In the genomic region with DNA sequence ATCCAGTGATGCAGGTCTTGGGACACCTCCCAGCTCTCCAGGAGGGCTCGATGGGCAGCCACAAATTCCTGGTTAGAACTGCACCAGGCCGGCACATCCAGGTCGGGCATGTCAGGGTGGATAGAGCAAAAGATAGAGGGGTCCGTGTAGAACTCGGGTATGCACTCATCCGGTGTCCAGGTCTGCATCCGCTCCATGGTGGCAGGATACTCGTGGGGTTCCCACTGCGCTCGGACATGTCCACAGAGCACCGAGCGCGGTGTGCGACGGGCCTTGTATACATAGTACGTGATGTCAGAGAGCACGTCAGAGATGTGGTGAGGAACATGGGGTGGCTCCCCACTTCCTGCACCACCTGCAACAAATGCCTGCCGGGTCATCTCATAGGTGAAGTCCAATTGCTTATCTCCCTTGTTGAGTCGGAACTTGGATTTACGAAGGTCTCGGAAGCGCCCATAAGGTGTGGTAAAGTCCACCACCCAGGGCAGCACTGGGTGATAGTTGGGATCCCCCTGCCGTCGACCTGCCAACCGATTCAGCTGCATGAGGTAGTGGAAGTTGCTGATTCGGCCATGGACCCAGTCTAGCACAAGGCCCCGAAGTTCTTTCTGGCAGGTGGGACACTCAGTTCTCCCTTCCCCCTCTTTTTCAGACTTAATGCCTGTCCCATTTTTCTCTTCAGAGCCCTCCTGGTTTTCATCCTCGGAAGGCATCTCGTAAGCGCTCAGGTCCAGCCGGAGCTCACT, we compare ENCODE assay signal across 12 mouse cellular contexts. TPM values are rescaled to one million over a fixed set of nuclear protein-coding genes. Genes with fewer than 3 reads are reported as not detected.
A peak's percentile ranks its signal among the peaks of the same experiment; 100 is the strongest.
DNase-seq lines count a peak whose midpoint lies in the region; ATAC-seq lines count a peak whose summit lies in the region.
"Had no signal": no experiment of that assay in that cellular context is flagged by ENCODE, and none has a peak within 500 bp of the region (broad histone marks: within the 10 kb centered on the region; RNA-seq: fewer than 3 reads in every experiment).

No protein-coding gene starts in this region.

- no peak for ATAC-seq in midbrain, embryonic 11.5 days (ENCODE audit: low FRiP score)
- ATAC-seq in limb, embryonic 15.5 days (ENCODE audit: insufficient number of reproducible peaks, low FRiP score, low TSS enrichment, low read depth): no peak
- ATAC-seq in neural tube, embryonic 15.5 days (ENCODE audit: low FRiP score): no peak
- ATAC-seq: activated CD4-positive, CD25-positive, alpha-beta regulatory T cell, adult 4 months had no signal

- H3K9ac ChIP-seq in midbrain, embryonic 11.5 days (ENCODE audit: low read length): no peak overlapping the region
- H3K9ac ChIP-seq in limb, embryonic 15.5 days: peak overlapping the region; percentile 56; the same call in 1 of the 2 replicates
- H3K9ac ChIP-seq in neural tube, embryonic 15.5 days (replicated peaks): no peak overlapping the region

- no peaks in the 10 kb centered on the region for H3K9me3 ChIP-seq in heart, embryonic 10.5 days
- H3K9me3 ChIP-seq in midbrain, embryonic 10.5 days (replicated peaks): no peaks in the 10 kb centered on the region
- H3K9me3 ChIP-seq in midbrain, embryonic 11.5 days (ENCODE audit: control insufficient read depth, low read length): no peaks in the 10 kb centered on the region
- no peaks in the 10 kb centered on the region for H3K9me3 ChIP-seq in limb, embryonic 15.5 days
- no peaks in the 10 kb centered on the region for H3K9me3 ChIP-seq in neural tube, embryonic 15.5 days (replicated peaks)

- H3K4me1 ChIP-seq in heart, embryonic 10.5 days: peaks cover 45% of the 10 kb centered on the region
- peaks cover 34% of the 10 kb centered on the region for H3K4me1 ChIP-seq in midbrain, embryonic 10.5 days
- H3K4me1 ChIP-seq in midbrain, embryonic 11.5 days (ENCODE audit: control insufficient read depth, insufficient read depth, low read length): peaks cover 9% of the 10 kb centered on the region
- H3K4me1 ChIP-seq in limb, embryonic 15.5 days: peaks cover 35% of the 10 kb centered on the region
- H3K4me1 ChIP-seq in neural tube, embryonic 15.5 days: peaks cover 50% of the 10 kb centered on the region

- H3K36me3 ChIP-seq in heart, embryonic 10.5 days: peaks cover 31% of the 10 kb centered on the region
- H3K36me3 ChIP-seq in midbrain, embryonic 10.5 days: peaks cover 24% of the 10 kb centered on the region
- no peaks in the 10 kb centered on the region for H3K36me3 ChIP-seq in midbrain, embryonic 11.5 days (ENCODE audit: control insufficient read depth, insufficient read depth, low read length)
- H3K36me3 ChIP-seq in limb, embryonic 15.5 days: peaks cover 31% of the 10 kb centered on the region
- H3K36me3 ChIP-seq in neural tube, embryonic 15.5 days: peaks cover 23% of the 10 kb centered on the region

- no peaks in the 10 kb centered on the region for H3K27me3 ChIP-seq in heart, embryonic 10.5 days (ENCODE audit: insufficient read depth, poor library complexity, severe bottlenecking)
- H3K27me3 ChIP-seq in midbrain, embryonic 10.5 days (ENCODE audit: low read depth, poor library complexity, severe bottlenecking): peaks cover 8% of the 10 kb centered on the region
- H3K27me3 ChIP-seq in midbrain, embryonic 11.5 days (ENCODE audit: control insufficient read depth, insufficient read depth, low read length): no peaks in the 10 kb centered on the region
- H3K27me3 ChIP-seq in limb, embryonic 15.5 days: no peaks in the 10 kb centered on the region
- no peaks in the 10 kb centered on the region for H3K27me3 ChIP-seq in neural tube, embryonic 15.5 days (replicated peaks)

- peak; percentile 73 for DNase-seq in heart, embryonic 10.5 days (ENCODE audit: low spot score)
- DNase-seq in heart, postnatal 36 days: no peak
- no peak for DNase-seq in midbrain, embryonic 10.5 days (ENCODE audit: low spot score)
- DNase-seq in midbrain, embryonic 11.5 days (ENCODE audit: low spot score, missing footprints): no peak
- no peak for DNase-seq in c-Kit-positive CD71-positive TER-119-positive erythroid progenitor cells, embryonic 14.5 days (ENCODE audit: low spot score)
- DNase-seq in adrenal gland, adult (ENCODE audit: inconsistent age in 2 of 2, low spot score in 1 of 2): no peak
- DNase-seq: cerebellum, postnatal 10 days; thymus, postnatal 25 days had no signal

- no peak overlapping the region for H3K4me3 ChIP-seq in heart, embryonic 10.5 days
- peak overlapping the region; percentile 72; the same call in 1 of the 2 replicates for H3K4me3 ChIP-seq in midbrain, embryonic 10.5 days
- no peak overlapping the region for H3K4me3 ChIP-seq in midbrain, embryonic 11.5 days (ENCODE audit: low read depth, low read length)
- H3K4me3 ChIP-seq in limb, embryonic 15.5 days: peak overlapping the region; percentile 72
- no peak overlapping the region; the same call in 1 of the 2 replicates for H3K4me3 ChIP-seq in neural tube, embryonic 15.5 days (replicated peaks)

- H3K4me2 ChIP-seq in midbrain, embryonic 11.5 days: no peak overlapping the region
- peak overlapping the region; percentile 100 for H3K4me2 ChIP-seq in limb, embryonic 15.5 days
- peak overlapping the region; percentile 97 for H3K4me2 ChIP-seq in neural tube, embryonic 15.5 days

- H3K27ac ChIP-seq in heart, embryonic 10.5 days: no peak overlapping the region
- H3K27ac ChIP-seq in midbrain, embryonic 10.5 days (replicated peaks): no peak overlapping the region
- no peak overlapping the region for H3K27ac ChIP-seq in midbrain, embryonic 11.5 days (ENCODE audit: low read depth, low read length)
- H3K27ac ChIP-seq in limb, embryonic 15.5 days: no peak overlapping the region
- no peak overlapping the region for H3K27ac ChIP-seq in neural tube, embryonic 15.5 days (replicated peaks)

- intact Hi-C loops in heart, postnatal 36 days (cut with DNase I): loop anchor here (5.0 kb wide), 2 partner anchors 119 to 276 kb away; partner anchors contain the start of gene Ovca2

- WGBS in heart, embryonic 10.5 days: 90% methylated on average over 31 of the region's 31 CpGs
- 93% methylated on average over 31 of the region's 31 CpGs for WGBS in midbrain, embryonic 10.5 days
- 94% methylated on average over 31 of the region's 31 CpGs for WGBS in midbrain, embryonic 11.5 days
- 92% methylated on average over 31 of the region's 31 CpGs for WGBS in limb, embryonic 15.5 days
- WGBS in neural tube, embryonic 15.5 days: 93% methylated on average over 31 of the region's 31 CpGs

RNA-seq across cellular contexts. Expression of gene Wdr81, which starts 1.5 kb away (rescaled TPM):
- polyA plus RNA-seq in heart, embryonic 10.5 days (2016; fragmentation: Nextera tagmentation; extraction: Ambion mirVana): 6.9 and 7.6 TPM in 2 replicates
- total RNA-seq in heart, postnatal 36 days (2021): 10 to 100 TPM in 1 of 2 experiments, 1 to 10 TPM in 1; 8.7 to 10.4 TPM
- 5.7 and 7.5 TPM in 2 replicates for polyA plus RNA-seq in midbrain, embryonic 10.5 days (2016; fragmentation: Nextera tagmentation; extraction: Ambion mirVana)
- 2.8 and 3.9 TPM in 2 replicates for polyA plus RNA-seq in midbrain, embryonic 11.5 days (2014; fragmentation: Nextera tagmentation; extraction: Ambion mirVana)
- polyA plus RNA-seq in limb, embryonic 15.5 days (2015; fragmentation: Nextera tagmentation; extraction: Ambion mirVana): 5.8 and 6.5 TPM in 2 replicates
- polyA plus RNA-seq in neural tube, embryonic 15.5 days (2015; fragmentation: Nextera tagmentation; extraction: Ambion mirVana): 6.3 and 6.6 TPM in 2 replicates

RNA-seq across cellular contexts. Expression of gene Tlcd2, which starts 8.5 kb away (rescaled TPM):
- polyA plus RNA-seq in heart, embryonic 10.5 days (2016; fragmentation: Nextera tagmentation; extraction: Ambion mirVana): 12.8 and 21.3 TPM in 2 replicates
- total RNA-seq in heart, postnatal 36 days (2021): 1 to 10 TPM; 5.4 to 7.1 TPM
- 10.2 and 10.6 TPM in 2 replicates for polyA plus RNA-seq in midbrain, embryonic 10.5 days (2016; fragmentation: Nextera tagmentation; extraction: Ambion mirVana)
- 7.6 and 8.9 TPM in 2 replicates for polyA plus RNA-seq in midbrain, embryonic 11.5 days (2014; fragmentation: Nextera tagmentation; extraction: Ambion mirVana)
- polyA plus RNA-seq in limb, embryonic 15.5 days (2015; fragmentation: Nextera tagmentation; extraction: Ambion mirVana): 28.2 and 30.8 TPM in 2 replicates
- 2.4 and 8.5 TPM in 2 replicates for polyA plus RNA-seq in neural tube, embryonic 15.5 days (2015; fragmentation: Nextera tagmentation; extraction: Ambion mirVana)

RNA-seq across cellular contexts. Expression of gene Serpinf2, which starts 13.6 kb away (rescaled TPM):
- 3.6 and 98.2 TPM in 2 replicates for polyA plus RNA-seq in heart, embryonic 10.5 days (2016; fragmentation: Nextera tagmentation; extraction: Ambion mirVana)
- total RNA-seq in heart, postnatal 36 days (2021): not detected
- not detected in 2 replicates for polyA plus RNA-seq in midbrain, embryonic 10.5 days (2016; fragmentation: Nextera tagmentation; extraction: Ambion mirVana)
- polyA plus RNA-seq in midbrain, embryonic 11.5 days (2014; fragmentation: Nextera tagmentation; extraction: Ambion mirVana): not detected in 2 replicates
- 0.12 and 1.6 TPM in 2 replicates for polyA plus RNA-seq in limb, embryonic 15.5 days (2015; fragmentation: Nextera tagmentation; extraction: Ambion mirVana)
- 0.33 and 1.6 TPM in 2 replicates for polyA plus RNA-seq in neural tube, embryonic 15.5 days (2015; fragmentation: Nextera tagmentation; extraction: Ambion mirVana)
- total RNA-seq: megakaryocyte-erythroid progenitor cell, adult 5-6 weeks had no signal
- polyA plus RNA-seq: activated CD4-positive, CD25-positive, alpha-beta regulatory T cell, adult 4 months had no signal

RNA-seq across cellular contexts. Expression of gene Serpinf1, which starts 30.5 kb away (rescaled TPM):
- 53.6 and 168 TPM in 2 replicates for polyA plus RNA-seq in heart, embryonic 10.5 days (2016; fragmentation: Nextera tagmentation; extraction: Ambion mirVana)
- total RNA-seq in heart, postnatal 36 days (2021): 10 to 100 TPM; 25.4 to 26.1 TPM
- 69.6 and 70.2 TPM in 2 replicates for polyA plus RNA-seq in midbrain, embryonic 10.5 days (2016; fragmentation: Nextera tagmentation; extraction: Ambion mirVana)
- 56.2 and 58.2 TPM in 2 replicates for polyA plus RNA-seq in midbrain, embryonic 11.5 days (2014; fragmentation: Nextera tagmentation; extraction: Ambion mirVana)
- 296 and 333 TPM in 2 replicates for polyA plus RNA-seq in limb, embryonic 15.5 days (2015; fragmentation: Nextera tagmentation; extraction: Ambion mirVana)
- 63.4 and 69.1 TPM in 2 replicates for polyA plus RNA-seq in neural tube, embryonic 15.5 days (2015; fragmentation: Nextera tagmentation; extraction: Ambion mirVana)

RNA-seq across cellular contexts. Expression of gene Prpf8, which starts 33.6 kb away (rescaled TPM):
- polyA plus RNA-seq in heart, embryonic 10.5 days (2016; fragmentation: Nextera tagmentation; extraction: Ambion mirVana): 49.2 and 53.7 TPM in 2 replicates
- 10 to 100 TPM; 82.9 to 92.8 TPM for total RNA-seq in heart, postnatal 36 days (2021)
- polyA plus RNA-seq in midbrain, embryonic 10.5 days (2016; fragmentation: Nextera tagmentation; extraction: Ambion mirVana): 67.3 and 72.2 TPM in 2 replicates
- 94.9 and 100.0 TPM in 2 replicates for polyA plus RNA-seq in midbrain, embryonic 11.5 days (2014; fragmentation: Nextera tagmentation; extraction: Ambion mirVana)
- 44.4 and 49.5 TPM in 2 replicates for polyA plus RNA-seq in limb, embryonic 15.5 days (2015; fragmentation: Nextera tagmentation; extraction: Ambion mirVana)
- 43.9 and 44.3 TPM in 2 replicates for polyA plus RNA-seq in neural tube, embryonic 15.5 days (2015; fragmentation: Nextera tagmentation; extraction: Ambion mirVana)

Comparison
In these comparisons a context has a peak if more than half of its experiments do, and no peak if none do; other contexts are left out.
1. H3K4me3 ChIP-seq: peak in midbrain, embryonic 10.5 days (single experiment) and limb, embryonic 15.5 days (single experiment); none in heart, embryonic 10.5 days (single experiment), midbrain, embryonic 11.5 days (single experiment) and neural tube, embryonic 15.5 days (single experiment).